8 mouse cellular contexts compared by ENCODE assay signal in genomic region chr19:41828941-41829340, GRCm38 (mm10). TPM values are rescaled to one million over a fixed set of nuclear protein-coding genes. Genes with fewer than 3 reads are reported as not detected.
A peak's percentile ranks its signal among the peaks of the same experiment; 100 is the strongest.
DNase-seq lines count a peak whose midpoint lies in the region; ATAC-seq and TF ChIP-seq lines count a peak whose summit lies in the region.

No protein-coding gene starts in this region.

- no peak for DNase-seq in kidney, postnatal 14 days
- DNase-seq in adrenal gland, adult (ENCODE audit: inconsistent age in 2 of 2, low spot score in 1 of 2), result no peak

- H3K9me3 ChIP-seq in kidney, embryonic 16.5 days (ENCODE audit: low read length), result no peaks in the 10 kb centered on the region
- no peaks in the 10 kb centered on the region for H3K9me3 ChIP-seq in embryonic facial prominence, embryonic 13.5 days
- H3K9me3 ChIP-seq in intestine, embryonic 15.5 days, result no peaks in the 10 kb centered on the region

- H3K36me3 ChIP-seq in kidney, embryonic 16.5 days (ENCODE audit: insufficient read depth, low read length), result no peaks in the 10 kb centered on the region
- H3K36me3 ChIP-seq in embryonic facial prominence, embryonic 13.5 days, result no peaks in the 10 kb centered on the region
- no peaks in the 10 kb centered on the region for H3K36me3 ChIP-seq in intestine, embryonic 15.5 days
- no peaks in the 10 kb centered on the region for H3K36me3 ChIP-seq in myocyte (ENCODE audit: control insufficient read depth, insufficient read depth)

- no peaks in the 10 kb centered on the region for H3K79me2 ChIP-seq in myocyte (ENCODE audit: control insufficient read depth, insufficient read depth)

- ATAC-seq in kidney, embryonic 16.5 days (ENCODE audit: low FRiP score, low TSS enrichment), result no peak
- no peak for ATAC-seq in embryonic facial prominence, embryonic 13.5 days (ENCODE audit: insufficient number of reproducible peaks, insufficient read depth, low FRiP score, low TSS enrichment, low read depth)
- ATAC-seq in intestine, embryonic 15.5 days, result no peak
- no peak for ATAC-seq in megakaryocyte-erythroid progenitor cell, adult 5-6 weeks (replicated peaks; ENCODE audit: low FRiP score, low TSS enrichment, poor library complexity, severe bottlenecking)
- no peak for ATAC-seq in monocyte, adult 5-6 weeks (replicated peaks; ENCODE audit: insufficient number of reproducible peaks, low FRiP score, low TSS enrichment, poor library complexity, severe bottlenecking)

- peaks cover 26% of the 10 kb centered on the region for H3K27me3 ChIP-seq in kidney, embryonic 16.5 days (ENCODE audit: insufficient read depth, low read length)
- peaks cover 35% of the 10 kb centered on the region for H3K27me3 ChIP-seq in embryonic facial prominence, embryonic 13.5 days
- peaks cover 6% of the 10 kb centered on the region; the same call in 1 of the 2 replicates for H3K27me3 ChIP-seq in intestine, embryonic 15.5 days (replicated peaks)
- peaks cover 52% of the 10 kb centered on the region for H3K27me3 ChIP-seq in myocyte (ENCODE audit: control insufficient read depth, insufficient read depth, insufficient read length)

- H3ac ChIP-seq in myocyte (ENCODE audit: control insufficient read depth, insufficient read length), result no peak overlapping the region

- H3K27ac ChIP-seq in kidney, embryonic 16.5 days (ENCODE audit: low read length), result peak overlapping the region; percentile 50; the same call in 1 of the 2 replicates
- no peak overlapping the region for H3K27ac ChIP-seq in embryonic facial prominence, embryonic 13.5 days
- H3K27ac ChIP-seq in intestine, embryonic 15.5 days, result peak overlapping the region; percentile 30; the same call in 1 of the 2 replicates

- H3K4me2 ChIP-seq in kidney, embryonic 16.5 days (replicated peaks; ENCODE audit: low read depth, low read length), result peak overlapping the region; percentile 98
- peak overlapping the region; percentile 98 for H3K4me2 ChIP-seq in embryonic facial prominence, embryonic 13.5 days
- peak overlapping the region; percentile 85 for H3K4me2 ChIP-seq in intestine, embryonic 15.5 days (replicated peaks)
- H3K4me2 ChIP-seq in myocyte (ENCODE audit: low read depth), result peak overlapping the region; percentile 79

- WGBS in kidney, embryonic 16.5 days, result 65% methylated on average over 3 of the region's 3 CpGs
- 73% methylated on average over 3 of the region's 3 CpGs for WGBS in embryonic facial prominence, embryonic 13.5 days
- WGBS in intestine, embryonic 15.5 days, result 61% methylated on average over 3 of the region's 3 CpGs

- peaks cover 19% of the 10 kb centered on the region for H3K4me1 ChIP-seq in kidney, embryonic 16.5 days (ENCODE audit: insufficient read depth, low read length)
- peaks cover 21% of the 10 kb centered on the region for H3K4me1 ChIP-seq in embryonic facial prominence, embryonic 13.5 days
- peaks cover 16% of the 10 kb centered on the region for H3K4me1 ChIP-seq in intestine, embryonic 15.5 days (replicated peaks)

- peak overlapping the region; percentile 53; the same call in 1 of the 2 replicates for H3K9ac ChIP-seq in kidney, embryonic 16.5 days (replicated peaks; ENCODE audit: low read length)
- no peak overlapping the region for H3K9ac ChIP-seq in embryonic facial prominence, embryonic 13.5 days
- H3K9ac ChIP-seq in intestine, embryonic 15.5 days, result no peak overlapping the region

- H3K4me3 ChIP-seq in kidney, embryonic 16.5 days (ENCODE audit: low read length), result peak overlapping the region; percentile 74
- H3K4me3 ChIP-seq in embryonic facial prominence, embryonic 13.5 days, result peak overlapping the region; percentile 73
- peak overlapping the region; percentile 72 for H3K4me3 ChIP-seq in intestine, embryonic 15.5 days (replicated peaks)
- peak overlapping the region; percentile 26 for H3K4me3 ChIP-seq in myocyte

- TF ChIP-seq POLR2A in myocyte (IDR thresholded peaks at IDR 0.05; ENCODE audit: insufficient read length, low read depth), result no peak

TF ChIP-seq in myocyte, 11 proteins besides CTCF, POLR2A, EP300 and RAD21:
- TF ChIP-seq MAX (IDR thresholded peaks at IDR 0.05; ENCODE audit: low read depth), result no peak

RNA-seq across cellular contexts. Expression of gene Frat1, which starts 0.8 kb away (rescaled TPM):
- 6.2 and 6.5 TPM in 2 replicates for polyA plus RNA-seq in kidney, embryonic 16.5 days (2015; fragmentation: Nextera tagmentation; extraction: Ambion mirVana)
- 6.9 and 7.4 TPM in 2 replicates for polyA plus RNA-seq in embryonic facial prominence, embryonic 13.5 days (2015; fragmentation: Nextera tagmentation; extraction: Ambion mirVana)
- 12.8 and 13.5 TPM in 2 replicates for polyA plus RNA-seq in intestine, embryonic 15.5 days (2015; fragmentation: Nextera tagmentation; extraction: Ambion mirVana)
- polyA plus RNA-seq in myocyte (2012; fragmentation: generic; extraction: Trizol), result 0.19 TPM
- total RNA-seq in megakaryocyte-erythroid progenitor cell, adult 5-6 weeks (2014; fragmentation: Nextera tagmentation), result 18.1 and 25.6 TPM in 2 replicates
- 17.7 and 32.4 TPM in 2 replicates for total RNA-seq in megakaryocyte-erythroid progenitor cell, adult 5-6 weeks (2017)
- 21.9 to 24.9 TPM (median 22.4 TPM) in 3 replicates for total RNA-seq in monocyte, adult 5-6 weeks (2017)

RNA-seq across cellular contexts. Expression of gene Frat2, which starts 19.0 kb away (rescaled TPM):
- 3.7 and 4.7 TPM in 2 replicates for polyA plus RNA-seq in kidney, embryonic 16.5 days (2015; fragmentation: Nextera tagmentation; extraction: Ambion mirVana)
- 4.9 and 5.3 TPM in 2 replicates for polyA plus RNA-seq in embryonic facial prominence, embryonic 13.5 days (2015; fragmentation: Nextera tagmentation; extraction: Ambion mirVana)
- polyA plus RNA-seq in intestine, embryonic 15.5 days (2015; fragmentation: Nextera tagmentation; extraction: Ambion mirVana), result 10.5 and 10.7 TPM in 2 replicates
- 0.79 TPM for polyA plus RNA-seq in myocyte (2012; fragmentation: generic; extraction: Trizol)
- 30.5 and 32.9 TPM in 2 replicates for total RNA-seq in megakaryocyte-erythroid progenitor cell, adult 5-6 weeks (2014; fragmentation: Nextera tagmentation)
- total RNA-seq in megakaryocyte-erythroid progenitor cell, adult 5-6 weeks (2017), result 55.8 and 63.7 TPM in 2 replicates
- 14.4 to 39.3 TPM (median 21.5 TPM) in 3 replicates for total RNA-seq in monocyte, adult 5-6 weeks (2017)

RNA-seq across cellular contexts. Expression of gene Arhgap19, which starts 27.1 kb away (rescaled TPM):
- 28.0 and 31.1 TPM in 2 replicates for polyA plus RNA-seq in kidney, embryonic 16.5 days (2015; fragmentation: Nextera tagmentation; extraction: Ambion mirVana)
- polyA plus RNA-seq in embryonic facial prominence, embryonic 13.5 days (2015; fragmentation: Nextera tagmentation; extraction: Ambion mirVana), result 22.2 and 23.2 TPM in 2 replicates
- polyA plus RNA-seq in intestine, embryonic 15.5 days (2015; fragmentation: Nextera tagmentation; extraction: Ambion mirVana), result 18.4 and 19.4 TPM in 2 replicates
- polyA plus RNA-seq in myocyte (2012; fragmentation: generic; extraction: Trizol), result 4.4 TPM
- 41.0 and 44.7 TPM in 2 replicates for total RNA-seq in megakaryocyte-erythroid progenitor cell, adult 5-6 weeks (2014; fragmentation: Nextera tagmentation)
- total RNA-seq in megakaryocyte-erythroid progenitor cell, adult 5-6 weeks (2017), result 34.1 and 40.5 TPM in 2 replicates
- total RNA-seq in monocyte, adult 5-6 weeks (2017), result 1.1 to 2.3 TPM (median 1.9 TPM) in 3 replicates
